Mouse (Mus musculus): ENCODE measurements around the gene Mrpl43. TPM values are rescaled to one million over a fixed set of nuclear protein-coding genes. Genes with fewer than 3 reads are reported as not detected.

Mrpl43 gene
- total RNA-seq, 1 experiment, result 62.7 TPM

GRCm38 (mm10) chr19:44985159-44985988, 20.9 kb downstream of the Mrpl43 start:
- no peak for TF ChIP-seq CHD2 (IDR thresholded peaks at IDR 0.05; ENCODE audit: low read depth, low read length)
- no peak for TF ChIP-seq HCFC1 (IDR thresholded peaks at IDR 0.05; ENCODE audit: borderline replicate concordance, insufficient read depth, low read length)
- no peak for TF ChIP-seq ZNF384 (IDR thresholded peaks at IDR 0.05; ENCODE audit: low read depth, low read length)
- no peak overlapping the region for H3K27ac ChIP-seq (ENCODE audit: insufficient read depth, low read depth, low read length, poor library complexity, severe bottlenecking)
- in situ Hi-C loops (cut with MboI; ENCODE audit: low sequenced_read_pairs in 2 of 2, unreplicated experiment in 2 of 2), result no loop called here
- H3K9ac ChIP-seq (ENCODE audit: insufficient read depth, low read depth, low read length, poor library complexity, severe bottlenecking), result no peak overlapping the region
- H3K4me1 ChIP-seq (ENCODE audit: control insufficient read depth in 2 of 2, insufficient read depth in 2 of 2, low read length in 2 of 2, poor library complexity in 1 of 2), result peaks cover 1 to 8% of the 10 kb centered on the region in 2 experiments; a peak in 3 of 4 replicates
- no peak for DNase-seq (ENCODE audit: low read depth, low spot score)
- no peaks in the 10 kb centered on the region for H3K9me3 ChIP-seq (ENCODE audit: control insufficient read depth, insufficient read depth, low read depth, low read length)
- H3K36me3 ChIP-seq (ENCODE audit: control insufficient read depth, insufficient read depth, low read length, poor library complexity, severe bottlenecking), result peaks cover 6% of the 10 kb centered on the region; the same call in 1 of the 2 replicates
- H3K4me3 ChIP-seq (ENCODE audit: insufficient read depth in 1 of 2, low read depth in 1 of 2, low read length in 2 of 2, poor library complexity in 1 of 2, severe bottlenecking in 1 of 2), result no peak overlapping the region

- DNase-seq (ENCODE audit: low read depth, low spot score), result no peak
- H3K9ac ChIP-seq (ENCODE audit: insufficient read depth, low read depth, low read length, poor library complexity, severe bottlenecking), result no peak overlapping the region
- H3K27ac ChIP-seq (ENCODE audit: insufficient read depth, low read depth, low read length, poor library complexity, severe bottlenecking), result no peak overlapping the region
- H3K4me1 ChIP-seq (ENCODE audit: control insufficient read depth in 2 of 2, insufficient read depth in 2 of 2, low read length in 2 of 2, poor library complexity in 1 of 2), result peaks cover 0 to 3% of the 10 kb centered on the region in 2 experiments; a peak in 1 of 4 replicates
- H3K9me3 ChIP-seq (ENCODE audit: control insufficient read depth, insufficient read depth, low read depth, low read length), result no peaks in the 10 kb centered on the region
- in situ Hi-C loops (cut with MboI; ENCODE audit: low sequenced_read_pairs in 2 of 2, unreplicated experiment in 2 of 2), result no loop called here
- H3K4me3 ChIP-seq (ENCODE audit: insufficient read depth in 1 of 2, low read depth in 1 of 2, low read length in 2 of 2, poor library complexity in 1 of 2, severe bottlenecking in 1 of 2), result no peak overlapping the region
- H3K36me3 ChIP-seq (ENCODE audit: control insufficient read depth, insufficient read depth, low read length, poor library complexity, severe bottlenecking), result peaks cover 9% of the 10 kb centered on the region
- TF ChIP-seq MAFK (IDR thresholded peaks at IDR 0.05; ENCODE audit: insufficient read depth, low read depth, low read length) (no peak), HCFC1 (IDR thresholded peaks at IDR 0.05; ENCODE audit: borderline replicate concordance, insufficient read depth, low read length) (no peak), CHD2 (IDR thresholded peaks at IDR 0.05; ENCODE audit: low read depth, low read length) (no peak), ZC3H11A (IDR thresholded peaks at IDR 0.05; ENCODE audit: borderline replicate concordance, low read depth, low read length) (no peak), ZNF384 (IDR thresholded peaks at IDR 0.05; ENCODE audit: low read depth, low read length) (no peak)
Observed at GRCm38 (mm10) chr19:44984420-44984819, 21.8 kb downstream of the Mrpl43 start.

- Histone ChIP-seq H3K4me3 (ENCODE audit: insufficient read depth in 1 of 2, low read depth in 1 of 2, low read length in 2 of 2, poor library complexity in 1 of 2, severe bottlenecking in 1 of 2) (no peak overlapping the region), H3K9ac (ENCODE audit: insufficient read depth, low read depth, low read length, poor library complexity, severe bottlenecking) (no peak overlapping the region), H3K9me3 (ENCODE audit: control insufficient read depth, insufficient read depth, low read depth, low read length) (no peaks in the 10 kb centered on the region), H3K4me1 (ENCODE audit: control insufficient read depth in 2 of 2, insufficient read depth in 2 of 2, low read length in 2 of 2, poor library complexity in 1 of 2) (no peaks in the 10 kb centered on the region), H3K27ac (ENCODE audit: insufficient read depth, low read depth, low read length, poor library complexity, severe bottlenecking) (no peak overlapping the region), H3K36me3 (ENCODE audit: control insufficient read depth, insufficient read depth, low read length, poor library complexity, severe bottlenecking) (peaks cover 14% of the 10 kb centered on the region)
- TF ChIP-seq CHD2 (IDR thresholded peaks at IDR 0.05; ENCODE audit: low read depth, low read length) (no peak), HCFC1 (IDR thresholded peaks at IDR 0.05; ENCODE audit: borderline replicate concordance, insufficient read depth, low read length) (no peak), ZNF384 (IDR thresholded peaks at IDR 0.05; ENCODE audit: low read depth, low read length) (no peak), MAFK (IDR thresholded peaks at IDR 0.05; ENCODE audit: insufficient read depth, low read depth, low read length) (no peak), ZC3H11A (IDR thresholded peaks at IDR 0.05; ENCODE audit: borderline replicate concordance, low read depth, low read length) (no peak)
- DNase-seq (ENCODE audit: low read depth, low spot score), result no peak
- in situ Hi-C loops (cut with MboI; ENCODE audit: low sequenced_read_pairs in 2 of 2, unreplicated experiment in 2 of 2), result no loop called here
Observed at GRCm38 (mm10) chr19:44983366-44983765, 22.9 kb downstream of the Mrpl43 start.

GRCm38 (mm10) chr19:44982477-44983115, 23.6 kb downstream of the Mrpl43 start:
- H3K36me3 ChIP-seq (ENCODE audit: control insufficient read depth, insufficient read depth, low read length, poor library complexity, severe bottlenecking), result peaks cover 19% of the 10 kb centered on the region
- in situ Hi-C loops (cut with MboI; ENCODE audit: low sequenced_read_pairs in 2 of 2, unreplicated experiment in 2 of 2), result no loop called here
- no peak for DNase-seq (ENCODE audit: low read depth, low spot score)
- H3K27ac ChIP-seq (ENCODE audit: insufficient read depth, low read depth, low read length, poor library complexity, severe bottlenecking), result no peak overlapping the region
- no peak overlapping the region for H3K9ac ChIP-seq (ENCODE audit: insufficient read depth, low read depth, low read length, poor library complexity, severe bottlenecking)
- no peaks in the 10 kb centered on the region for H3K9me3 ChIP-seq (ENCODE audit: control insufficient read depth, insufficient read depth, low read depth, low read length)
- no peak overlapping the region for H3K4me3 ChIP-seq (ENCODE audit: insufficient read depth in 1 of 2, low read depth in 1 of 2, low read length in 2 of 2, poor library complexity in 1 of 2, severe bottlenecking in 1 of 2)
- no peaks in the 10 kb centered on the region for H3K4me1 ChIP-seq (ENCODE audit: control insufficient read depth in 2 of 2, insufficient read depth in 2 of 2, low read length in 2 of 2, poor library complexity in 1 of 2)
- TF ChIP-seq ZNF384 (IDR thresholded peaks at IDR 0.05; ENCODE audit: low read depth, low read length), result no peak
- no peak for TF ChIP-seq HCFC1 (IDR thresholded peaks at IDR 0.05; ENCODE audit: borderline replicate concordance, insufficient read depth, low read length)
- no peak for TF ChIP-seq ZC3H11A (IDR thresholded peaks at IDR 0.05; ENCODE audit: borderline replicate concordance, low read depth, low read length)
- TF ChIP-seq MAFK (IDR thresholded peaks at IDR 0.05; ENCODE audit: insufficient read depth, low read depth, low read length), result no peak
- no peak for TF ChIP-seq CHD2 (IDR thresholded peaks at IDR 0.05; ENCODE audit: low read depth, low read length)
